In the genomic region with DNA sequence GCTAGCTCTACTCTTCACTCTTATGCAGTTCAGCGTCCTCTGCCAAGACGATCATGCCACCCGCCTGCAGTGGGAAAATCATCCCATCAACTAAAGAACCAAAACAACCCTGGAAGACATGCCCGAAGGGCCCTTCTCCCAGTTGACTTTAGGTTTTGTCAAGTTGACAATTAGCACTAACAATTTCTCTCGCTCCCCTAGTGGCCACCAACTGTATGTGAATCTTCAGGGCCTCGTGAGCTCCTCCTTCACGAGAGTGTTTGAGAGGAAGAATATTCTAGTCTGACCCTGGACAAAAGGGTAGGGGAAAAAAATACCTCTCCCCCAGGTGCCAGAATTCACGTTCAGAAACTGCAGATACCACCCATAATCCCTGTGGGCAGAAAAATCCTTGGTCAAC, we compare ENCODE assay signal across 20 mouse cellular contexts.
DNase-seq lines count a peak whose midpoint lies in the region; ATAC-seq and TF ChIP-seq lines count a peak whose summit lies in the region.
"Had no signal": no experiment of that assay in that cellular context is flagged by ENCODE, and none has a peak within 500 bp of the region (broad histone marks: within the 10 kb centered on the region; RNA-seq: fewer than 3 reads in every experiment).

No protein-coding gene starts in this region.

- H3K36me3 ChIP-seq in stomach, postnatal 0 days (ENCODE audit: control insufficient read depth, insufficient read depth, low read length) = no peaks in the 10 kb centered on the region
- no peaks in the 10 kb centered on the region for H3K36me3 ChIP-seq in hindbrain, embryonic 10.5 days
- H3K36me3 ChIP-seq: forebrain, embryonic 12.5 days; G1E; hindbrain, embryonic 13.5 days; liver, embryonic 15.5 days; midbrain, embryonic 15.5 days had no signal

- no peak for ATAC-seq in stomach, postnatal 0 days (ENCODE audit: low FRiP score, low TSS enrichment)
- ATAC-seq: midbrain, embryonic 15.5 days had no signal

- H3K4me1 ChIP-seq in stomach, postnatal 0 days (replicated peaks; ENCODE audit: control insufficient read depth, insufficient read depth) = no peaks in the 10 kb centered on the region
- no peaks in the 10 kb centered on the region for H3K4me1 ChIP-seq in hindbrain, embryonic 10.5 days (replicated peaks)
- H3K4me1 ChIP-seq: forebrain, embryonic 12.5 days; hindbrain, embryonic 13.5 days; liver, embryonic 15.5 days; midbrain, embryonic 15.5 days had no signal

- TF ChIP-seq CTCF in layer of hippocampus, adult 2 months (conservative IDR thresholded peaks at IDR 0.05) = peak; percentile 71
- TF ChIP-seq CTCF in stomach, postnatal 0 days (IDR thresholded peaks at IDR 0.05; ENCODE audit: low read depth) = peak; percentile 65

- no peak overlapping the region for H3K4me2 ChIP-seq in stomach, postnatal 0 days (replicated peaks; ENCODE audit: low read depth)
- H3K4me2 ChIP-seq: forebrain, embryonic 12.5 days; hindbrain, embryonic 13.5 days; liver, embryonic 15.5 days; midbrain, embryonic 15.5 days had no signal

- H3K27me3 ChIP-seq in stomach, postnatal 0 days (ENCODE audit: control insufficient read depth, insufficient read depth, low read length) = no peaks in the 10 kb centered on the region
- H3K27me3 ChIP-seq in hindbrain, embryonic 10.5 days (ENCODE audit: insufficient read depth, poor library complexity, severe bottlenecking) = no peaks in the 10 kb centered on the region
- H3K27me3 ChIP-seq: forebrain, embryonic 12.5 days; hindbrain, embryonic 13.5 days; liver, embryonic 15.5 days; midbrain, embryonic 15.5 days had no signal

- DNase-seq in cerebellum, postnatal 10 days = peak; percentile 39 to 54
- DNase-seq in cerebellum, adult 9-10 months = no peak
- DNase-seq in layer of hippocampus, adult 2 months (ENCODE audit: low spot score in 2 of 2) = no peak
- DNase-seq in layer of hippocampus, postnatal 36 days = no peak
- peak; percentile 16 for DNase-seq in thymus, postnatal 4 days
- DNase-seq in thymus, postnatal 10 days (ENCODE audit: low spot score in 2 of 2) = no peak
- no peak for DNase-seq in stomach, postnatal 0 days (ENCODE audit: low spot score)
- DNase-seq in hindbrain, embryonic 10.5 days (ENCODE audit: low spot score) = no peak
- DNase-seq: adrenal gland, postnatal 14 days; B cell, adult 2 months; cerebellum, postnatal 36 days; heart, adult 11 months; kidney, adult 8-10 months; layer of hippocampus, adult 9-11 months had no signal

- H3K9me3 ChIP-seq in stomach, postnatal 0 days (ENCODE audit: control insufficient read depth, low read length) = no peaks in the 10 kb centered on the region
- no peaks in the 10 kb centered on the region for H3K9me3 ChIP-seq in hindbrain, embryonic 10.5 days
- H3K9me3 ChIP-seq: forebrain, embryonic 12.5 days; hindbrain, embryonic 13.5 days; liver, embryonic 15.5 days; midbrain, embryonic 15.5 days had no signal

- no peak overlapping the region for H3K27ac ChIP-seq in layer of hippocampus, adult 2 months
- H3K27ac ChIP-seq in stomach, postnatal 0 days (replicated peaks) = no peak overlapping the region
- H3K27ac ChIP-seq in hindbrain, embryonic 10.5 days = no peak overlapping the region
- H3K27ac ChIP-seq: forebrain, embryonic 12.5 days; hindbrain, embryonic 13.5 days; liver, embryonic 15.5 days; macrophage; midbrain, embryonic 15.5 days had no signal

- H3K9ac ChIP-seq in stomach, postnatal 0 days (ENCODE audit: low read length) = no peak overlapping the region
- H3K9ac ChIP-seq: forebrain, embryonic 12.5 days; hindbrain, embryonic 13.5 days; liver, embryonic 15.5 days; midbrain, embryonic 15.5 days had no signal

- no peak overlapping the region for H3K4me3 ChIP-seq in layer of hippocampus, adult 2 months
- H3K4me3 ChIP-seq in stomach, postnatal 0 days (ENCODE audit: low read depth, low read length) = no peak overlapping the region
- H3K4me3 ChIP-seq in hindbrain, embryonic 10.5 days = no peak overlapping the region
- H3K4me3 ChIP-seq: forebrain, embryonic 12.5 days; hindbrain, embryonic 13.5 days; liver, embryonic 15.5 days; midbrain, embryonic 15.5 days had no signal

- no peak for TF ChIP-seq EP300 in stomach, postnatal 0 days (optimal IDR thresholded peaks at IDR 0.05)

- 54% methylated on average over 8 of the region's 8 CpGs for WGBS in stomach, postnatal 0 days
- WGBS in hindbrain, embryonic 10.5 days = 62% methylated on average over 8 of the region's 8 CpGs

Comparison
In these comparisons a context has a peak if more than half of its experiments do, and no peak if none do; other contexts are left out.
1. DNase-seq: peak in cerebellum, postnatal 10 days (2 of 2) and thymus, postnatal 4 days (single experiment); none in cerebellum, adult 9-10 months (single experiment), layer of hippocampus, adult 2 months (0 of 2), layer of hippocampus, postnatal 36 days (0 of 2), thymus, postnatal 10 days (0 of 2), stomach, postnatal 0 days (single experiment) and hindbrain, embryonic 10.5 days (single experiment).